ENCODE assay signal across 7 mouse cellular contexts in genomic region chr2:146223176-146223905, GRCm38 (mm10). TPM values are rescaled to one million over a fixed set of nuclear protein-coding genes. Genes with fewer than 3 reads are reported as not detected.
A peak's percentile ranks its signal among the peaks of the same experiment; 100 is the strongest.
DNase-seq lines count a peak whose midpoint lies in the region; ATAC-seq and TF ChIP-seq lines count a peak whose summit lies in the region.

No protein-coding gene starts in this region.

- H3K36me3 ChIP-seq in lung, embryonic 15.5 days = no peaks in the 10 kb centered on the region
- H3K36me3 ChIP-seq in forebrain, embryonic 12.5 days (replicated peaks) = no peaks in the 10 kb centered on the region
- H3K36me3 ChIP-seq in neural tube, embryonic 15.5 days = no peaks in the 10 kb centered on the region

- no peak overlapping the region for H3K27ac ChIP-seq in lung, embryonic 15.5 days
- H3K27ac ChIP-seq in forebrain, embryonic 12.5 days = peak overlapping the region; percentile 97
- H3K27ac ChIP-seq in left cerebral cortex, adult 2 months = peak overlapping the region; percentile 76; the same call in 1 of the 2 replicates
- peak overlapping the region; percentile 87 for H3K27ac ChIP-seq in neural tube, embryonic 15.5 days (replicated peaks)

- H3K4me2 ChIP-seq in lung, embryonic 15.5 days = peak overlapping the region; percentile 97
- H3K4me2 ChIP-seq in forebrain, embryonic 12.5 days = peak overlapping the region; percentile 88
- peak overlapping the region; percentile 94 for H3K4me2 ChIP-seq in neural tube, embryonic 15.5 days

- intact Hi-C loops in left cerebral cortex, adult 2 months (cut with DNase I) = loop anchor here (2.0 to 5.0 kb wide), 2 partner anchors 34 to 133 kb away; no protein-coding TSS in a partner anchor

- 1% methylated on average over 70 of the region's 75 CpGs for WGBS in lung, embryonic 15.5 days
- under 1% methylated on average over 63 of the region's 75 CpGs for WGBS in forebrain, embryonic 12.5 days
- under 1% methylated on average over 70 of the region's 75 CpGs for WGBS in neural tube, embryonic 15.5 days

- ATAC-seq in lung, embryonic 15.5 days (ENCODE audit: borderline replicate concordance, extremely low read depth, low FRiP score, low TSS enrichment) = 0 out of 2 replicates have a peak, but pooled peaks have one; percentile 28
- ATAC-seq in forebrain, embryonic 12.5 days (ENCODE audit: low FRiP score) = no peak
- no peak; the same call in 1 of the 2 replicates for ATAC-seq in neural tube, embryonic 15.5 days (ENCODE audit: low FRiP score)

- H3K9ac ChIP-seq in lung, embryonic 15.5 days = no peak overlapping the region
- peak overlapping the region; percentile 95 for H3K9ac ChIP-seq in forebrain, embryonic 12.5 days
- H3K9ac ChIP-seq in neural tube, embryonic 15.5 days (replicated peaks) = peak overlapping the region; percentile 63

- peak; percentile 32 for TF ChIP-seq CTCF in left cerebral cortex, adult 2 months (IDR thresholded peaks at IDR 0.05)

- peaks cover 36% of the 10 kb centered on the region for H3K4me1 ChIP-seq in lung, embryonic 15.5 days
- peaks cover 65% of the 10 kb centered on the region for H3K4me1 ChIP-seq in forebrain, embryonic 12.5 days
- H3K4me1 ChIP-seq in neural tube, embryonic 15.5 days = peaks cover 55% of the 10 kb centered on the region

- H3K9me3 ChIP-seq in lung, embryonic 15.5 days = no peaks in the 10 kb centered on the region
- no peaks in the 10 kb centered on the region for H3K9me3 ChIP-seq in forebrain, embryonic 12.5 days
- H3K9me3 ChIP-seq in neural tube, embryonic 15.5 days (replicated peaks) = no peaks in the 10 kb centered on the region

- peaks cover 98% of the 10 kb centered on the region for H3K27me3 ChIP-seq in lung, embryonic 15.5 days
- H3K27me3 ChIP-seq in forebrain, embryonic 12.5 days = peaks cover 74% of the 10 kb centered on the region
- H3K27me3 ChIP-seq in neural tube, embryonic 15.5 days (replicated peaks) = peaks cover 62% of the 10 kb centered on the region

- DNase-seq in lung, adult 18-20 months = no peak
- peak; percentile 62 for DNase-seq in brain, adult 2 months (ENCODE audit: low read depth, low spot score)
- DNase-seq in left cerebral cortex, adult 2 months (ENCODE audit: extremely low spot score in 1 of 2, low spot score in 2 of 2) = peak; percentile 34 to 35
- no peak for DNase-seq in urinary bladder, adult 18-20 months (ENCODE audit: low spot score in 2 of 2)

- H3K4me3 ChIP-seq in lung, embryonic 15.5 days = peak overlapping the region; percentile 47
- peak overlapping the region; percentile 79 for H3K4me3 ChIP-seq in forebrain, embryonic 12.5 days (replicated peaks)
- peak overlapping the region; percentile 59 for H3K4me3 ChIP-seq in left cerebral cortex, adult 2 months
- peak overlapping the region; percentile 67 for H3K4me3 ChIP-seq in neural tube, embryonic 15.5 days (replicated peaks)

RNA-seq across cellular contexts. Expression of gene Insm1, which starts 1.6 kb away (rescaled TPM):
- polyA plus RNA-seq in lung, embryonic 15.5 days (2015; fragmentation: Nextera tagmentation; extraction: Ambion mirVana) = 0.11 and 0.15 TPM in 2 replicates
- 11.9 and 13.4 TPM in 2 replicates for polyA plus RNA-seq in forebrain, embryonic 12.5 days (2016; fragmentation: Nextera tagmentation; extraction: Ambion mirVana)
- 1 to 10 TPM; 4.8 to 6.1 TPM for total RNA-seq in left cerebral cortex, adult 2 months (2021)
- 0.93 and 1.2 TPM in 2 replicates for polyA plus RNA-seq in neural tube, embryonic 15.5 days (2015; fragmentation: Nextera tagmentation; extraction: Ambion mirVana)

Comparison
In these comparisons a context has a peak if more than half of its experiments do, and no peak if none do; other contexts are left out.
1. DNase-seq: peak in brain, adult 2 months (single experiment) and left cerebral cortex, adult 2 months (2 of 2); none in lung, adult 18-20 months (0 of 2) and urinary bladder, adult 18-20 months (0 of 2).
2. Peak in every context shown above with its lines, with median percentiles within 50 percentile points of each other: H3K4me2 ChIP-seq and H3K4me3 ChIP-seq.